Mouse (Mus musculus) heart, embryonic 14.5 days (tissue): ENCODE measurements at regions not wholly inside any gene's neighbourhood (a gene's known extent, or its start where the extent isn't known, plus 50 kb on each side); places are given as distances from the start of the nearest gene placed in this dataset.
"Not testable (repeated sequence)": the region's sequence is repeated elsewhere in the genome, so short reads cannot be mapped to it uniquely, and the experiment has no call there.

Source experiments
- ATAC-seq: fragments of 200-750 bp; cut with Nextera tagmentation; 2 replicates; pipeline ENCODE4 v1.8.0; 2017; ENCODE audit warnings: low read depth, moderate TSS enrichment; ENCODE audit not compliant: insufficient number of reproducible peaks, insufficient read depth, low FRiP score
- H3K27ac ChIP-seq, 2 experiments: fragments of 200-500 bp in 1 of 2; fragments of 300-500 bp in 1 of 2; sonication (generic) in 1 of 2; replicated peaks in 1 of 2; 2 replicates each; pipeline ENCODE4 v1.5.1; 2012 to 2014; ENCODE audit warnings: low read depth in 2 of 2, low read length in 2 of 2, control low read depth in 1 of 2, mild to moderate bottlenecking in 1 of 2, mixed read lengths in 1 of 2; ENCODE audit not compliant: control insufficient read depth in 1 of 2, insufficient read depth in 1 of 2
- H3K27me3 ChIP-seq: fragments of 300-500 bp; sonication (generic); 2 replicates; pipeline ENCODE4 v1.6.1; 2014; ENCODE audit warnings: mild to moderate bottlenecking, low read length, control low read depth; ENCODE audit not compliant: control insufficient read depth, insufficient read depth
- H3K36me3 ChIP-seq: fragments of 300-500 bp; sonication (generic); 2 replicates; pipeline ENCODE4 v1.6.1; 2014; ENCODE audit warnings: mild to moderate bottlenecking, control low read depth, low read length, mixed read lengths; ENCODE audit not compliant: control insufficient read depth, insufficient read depth
- H3K4me1 ChIP-seq, 2 experiments: fragments of 200-500 bp in 1 of 2; fragments of 300-500 bp in 1 of 2; sonication (generic) in 1 of 2; 2 replicates each; pipeline ENCODE4 v1.6.1; 2012 to 2014; ENCODE audit warnings: low read length in 2 of 2, control low read depth in 1 of 2, mixed read lengths in 1 of 2; ENCODE audit not compliant: control insufficient read depth in 2 of 2, insufficient read depth in 2 of 2
- H3K4me2 ChIP-seq: fragments of 300-500 bp; sonication (generic); 2 replicates; pipeline ENCODE4 v1.6.1; 2014; ENCODE audit warnings: mild to moderate bottlenecking, low read length
- H3K4me3 ChIP-seq, 2 experiments: fragments of 200-500 bp in 1 of 2; fragments of 300-500 bp in 1 of 2; sonication (generic) in 1 of 2; 2 replicates each; pipeline ENCODE4 v1.5.1; 2012 to 2014; ENCODE audit warnings: low read length in 2 of 2, mild to moderate bottlenecking in 2 of 2, control low read depth in 1 of 2, low read depth in 1 of 2, moderate library complexity in 1 of 2; ENCODE audit not compliant: control insufficient read depth in 1 of 2, insufficient read depth in 1 of 2
- H3K9ac ChIP-seq: fragments of 300-500 bp; sonication (generic); 2 replicates; pipeline ENCODE4 v1.6.1; 2014; ENCODE audit warnings: mild to moderate bottlenecking, low read length
- H3K9me3 ChIP-seq: fragments of 300-500 bp; sonication (generic); 2 replicates; pipeline ENCODE4 v1.6.1; 2016; ENCODE audit warnings: low read length, control low read depth; ENCODE audit not compliant: control insufficient read depth
- WGBS: fragments of 180-500 bp; shearing (Covaris S2); extraction: QIAGEN DNeasy Blood & Tissue Kit; methylation state at CpG from one replicate; pipeline ENCODE4 v1.1.7; 2014; 5-methylcytosine and 5-hydroxymethylcytosine counted together

GRCm38 (mm10) chr1:184169967-184170366 is 135.9 kb upstream of the 1700056E22Rik start:
- Histone ChIP-seq H3K4me2 (no peak overlapping the region), H3K36me3 (no peaks in the 10 kb centered on the region), H3K27me3 (no peaks in the 10 kb centered on the region), H3K9me3 (no peaks in the 10 kb centered on the region), H3K27ac (peak overlapping the region in 1 of 2 experiments; percentile 94; a peak in 2 of 4 replicates), H3K4me1 (peaks cover 17 to 46% of the 10 kb centered on the region in 2 experiments), H3K9ac (no peak overlapping the region), H3K4me3 (no peak overlapping the region)
- 61% methylated on average over 1 of the region's 1 CpGs for WGBS
- no peak for ATAC-seq

- Histone ChIP-seq H3K9ac (no peak overlapping the region), H3K27ac (no peak overlapping the region), H3K4me2 (no peak overlapping the region), H3K9me3 (no peaks in the 10 kb centered on the region), H3K4me1 (peaks cover 16 to 44% of the 10 kb centered on the region in 2 experiments), H3K4me3 (no peak overlapping the region), H3K36me3 (no peaks in the 10 kb centered on the region), H3K27me3 (no peaks in the 10 kb centered on the region)
- WGBS, result 62% methylated on average over 7 of the region's 7 CpGs
- ATAC-seq, result no peak
These were observed 135.1 kb upstream of the 1700056E22Rik start for GRCm38 (mm10) chr1:184169034-184169783.

GRCm38 (mm10) chr1:184166951-184167350 is 132.8 kb upstream of the 1700056E22Rik start:
- Histone ChIP-seq H3K36me3 (no peaks in the 10 kb centered on the region), H3K27me3 (no peaks in the 10 kb centered on the region), H3K9me3 (no peaks in the 10 kb centered on the region), H3K9ac (no peak overlapping the region), H3K27ac (no peak overlapping the region), H3K4me2 (no peak overlapping the region), H3K4me3 (no peak overlapping the region), H3K4me1 (peaks cover 2 to 26% of the 10 kb centered on the region in 2 experiments)
- 63% methylated on average over 2 of the region's 2 CpGs for WGBS
- no peak for ATAC-seq

DNA sequence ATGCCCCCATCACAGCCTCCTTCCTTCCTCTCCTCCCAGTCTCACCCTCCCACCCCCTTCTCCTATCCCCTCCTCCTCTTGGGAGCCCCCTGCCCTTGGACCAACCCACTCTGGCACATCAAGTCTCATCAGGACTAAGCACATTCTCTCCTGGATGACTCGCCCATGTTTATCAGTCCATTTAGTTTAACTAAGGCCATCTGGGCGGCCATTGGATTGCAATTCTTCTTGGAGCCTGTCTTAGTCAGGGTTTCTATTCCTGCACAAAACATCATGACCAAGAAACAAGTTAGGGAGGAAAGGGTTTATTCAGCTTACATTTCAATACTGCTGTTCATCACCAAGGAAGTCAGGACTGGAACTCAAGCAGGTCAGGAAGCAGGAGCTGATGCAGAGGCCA is 128.4 kb upstream of the 1700056E22Rik start:
- not testable (repeated sequence) for H3K9me3 ChIP-seq, H3K4me3 ChIP-seq, ATAC-seq, H3K27ac ChIP-seq, H3K9ac ChIP-seq, H3K36me3 ChIP-seq, H3K27me3 ChIP-seq, H3K4me2 ChIP-seq, H3K4me1 ChIP-seq
- 74% methylated on average over 2 of the region's 2 CpGs for WGBS

DNA sequence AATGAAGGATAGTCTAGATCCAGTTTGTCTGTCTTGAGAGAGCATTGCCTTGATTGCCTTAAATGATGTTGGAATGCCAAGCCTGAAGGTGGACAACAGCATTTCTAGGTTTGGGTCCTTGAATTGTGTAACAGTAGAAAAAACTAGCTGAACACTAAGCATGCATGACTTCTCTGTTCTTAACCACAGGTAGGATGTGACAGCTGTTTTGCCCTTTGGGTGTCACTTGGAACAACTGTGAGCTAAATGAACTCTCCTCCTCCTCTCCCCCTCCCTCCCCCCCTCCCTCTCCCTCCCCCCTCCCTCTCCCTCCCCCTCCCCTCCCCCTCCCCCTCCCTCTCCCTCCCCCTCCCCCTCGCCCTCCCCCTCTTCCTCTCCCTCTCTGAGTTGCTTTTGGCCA is 113.6 kb upstream of the 1700056E22Rik start:
- Histone ChIP-seq H3K27me3 (no peaks in the 10 kb centered on the region), H3K9ac (no peak overlapping the region), H3K4me2 (no peak overlapping the region), H3K4me1 (no peaks in the 10 kb centered on the region), H3K27ac (no peak overlapping the region), H3K9me3 (no peaks in the 10 kb centered on the region), H3K36me3 (no peaks in the 10 kb centered on the region), H3K4me3 (no peak overlapping the region)
- no CpG with 5 or more reads among the region's 1 CpGs for WGBS
- ATAC-seq, result no peak

GRCm38 (mm10) chr1:184142974-184143373 is 108.9 kb upstream of the 1700056E22Rik start:
- H3K4me3 ChIP-seq, result no peak overlapping the region
- H3K9ac ChIP-seq, result no peak overlapping the region
- H3K27me3 ChIP-seq, result no peaks in the 10 kb centered on the region
- ATAC-seq, result no peak
- no peak overlapping the region for H3K4me2 ChIP-seq
- no peaks in the 10 kb centered on the region for H3K4me1 ChIP-seq
- H3K27ac ChIP-seq, result no peak overlapping the region
- no peaks in the 10 kb centered on the region for H3K9me3 ChIP-seq
- WGBS, result 60% methylated on average over 2 of the region's 2 CpGs
- no peaks in the 10 kb centered on the region for H3K36me3 ChIP-seq

- Histone ChIP-seq H3K4me2 (no peak overlapping the region), H3K27ac (no peak overlapping the region), H3K9me3 (no peaks in the 10 kb centered on the region), H3K27me3 (no peaks in the 10 kb centered on the region), H3K9ac (no peak overlapping the region), H3K4me1 (no peaks in the 10 kb centered on the region), H3K4me3 (no peak overlapping the region), H3K36me3 (no peaks in the 10 kb centered on the region)
- WGBS, result 81% methylated on average over 5 of the region's 5 CpGs
- no peak for ATAC-seq
These were observed 106.4 kb upstream of the 1700056E22Rik start for GRCm38 (mm10) chr1:184140486-184140885.

GRCm38 (mm10) chr1:184140082-184140481 is 106.0 kb upstream of the 1700056E22Rik start:
- H3K27ac ChIP-seq, result no peak overlapping the region
- WGBS, result 73% methylated on average over 4 of the region's 4 CpGs
- no peak for ATAC-seq
- H3K9ac ChIP-seq, result no peak overlapping the region
- H3K4me1 ChIP-seq, result no peaks in the 10 kb centered on the region
- no peaks in the 10 kb centered on the region for H3K36me3 ChIP-seq
- H3K9me3 ChIP-seq, result no peaks in the 10 kb centered on the region
- no peaks in the 10 kb centered on the region for H3K27me3 ChIP-seq
- no peak overlapping the region for H3K4me3 ChIP-seq
- H3K4me2 ChIP-seq, result no peak overlapping the region
